Mouse (Mus musculus) heart, adult 2 months (tissue): ENCODE data around the gene Gjb6.

ENCODE experiments used
- CTCF ChIP-seq: fragments of 200-600 bp; IDR thresholded peaks from 2 replicates; pipeline ENCODE4 v1.8.1; 2022; ENCODE audit warnings: antibody characterized with exemption, mild to moderate bottlenecking, moderate library complexity
- EP300 ChIP-seq: fragments of 200-500 bp; IDR thresholded peaks from 2 replicates; pipeline ENCODE4 v1.6.1; 2011; ENCODE audit warnings: low read depth, low read length, control low read depth; ENCODE audit not compliant: insufficient read depth

- TF ChIP-seq EP300 (no peak), CTCF (no peak)
Measured at GRCm38 (mm10) chr14:57103121-57103520, 30.3 kb downstream of the Gjb6 start.
